Mouse (Mus musculus) testis, postnatal 14 days (tissue): Measurements from ENCODE around the gene Shh.

ENCODE experiments used
- DNase-seq: peaks from one replicate; pipeline ENCODE4 v3.0.0; 2021; ENCODE audit warnings: low spot score

Gene Shh

GRCm38 (mm10) chr5:28466760-28467306 is at the start of gene Shh:
Shh (minus strand) TSS chr5:28467256.
- no peak for DNase-seq

GRCm38 (mm10) chr5:28500792-28501439 is 33.9 kb upstream of the Shh start:
- peak; percentile 66 for DNase-seq

GRCm38 (mm10) chr5:28498846-28499245 is 31.8 kb upstream of the Shh start:
- no peak for DNase-seq

- no peak for DNase-seq
These were observed 28.9 kb upstream of the Shh start for GRCm38 (mm10) chr5:28495712-28496650.

GRCm38 (mm10) chr5:28493550-28493949 is 26.5 kb upstream of the Shh start:
- no peak for DNase-seq

- no peak for DNase-seq
These were observed 15.9 kb upstream of the Shh start for GRCm38 (mm10) chr5:28482991-28483390.

- no peak for DNase-seq
These were observed 14.7 kb upstream of the Shh start for GRCm38 (mm10) chr5:28481730-28482129.

- no peak for DNase-seq
These were observed 9.6 kb upstream of the Shh start for GRCm38 (mm10) chr5:28476389-28477379.

GRCm38 (mm10) chr5:28473556-28473955 is 6.5 kb upstream of the Shh start:
- no peak for DNase-seq

GRCm38 (mm10) chr5:28469525-28470202 is 2.6 kb upstream of the Shh start:
- DNase-seq: no peak

- DNase-seq: no peak
These were observed 705 bp downstream of the Shh start for GRCm38 (mm10) chr5:28466351-28466750.

- no peak for DNase-seq
These were observed 1.5 kb downstream of the Shh start for GRCm38 (mm10) chr5:28465526-28465925.

GRCm38 (mm10) chr5:28465099-28465406 is 2.0 kb downstream of the Shh start:
- DNase-seq: no peak

GRCm38 (mm10) chr5:28464361-28465098 is 2.5 kb downstream of the Shh start:
- no peak for DNase-seq

GRCm38 (mm10) chr5:28463656-28464055 is 3.4 kb downstream of the Shh start:
- no peak for DNase-seq

GRCm38 (mm10) chr5:28462741-28463590 is 4.1 kb downstream of the Shh start:
- DNase-seq: no peak

- no peak for DNase-seq
These were observed 5.7 kb downstream of the Shh start for GRCm38 (mm10) chr5:28461376-28461775.

- no peak for DNase-seq
These were observed 6.3 kb downstream of the Shh start for GRCm38 (mm10) chr5:28460556-28461350.
